Mouse (Mus musculus): ENCODE measurements around the gene Fut2. TPM values are rescaled to one million over a fixed set of nuclear protein-coding genes. Genes with fewer than 3 reads are reported as not detected.
A peak's percentile ranks its signal among the peaks of the same experiment; 100 is the strongest.

Gene Fut2
- polyA plus RNA-seq, 1 experiment, result not detected

- H3K4me1 ChIP-seq (ENCODE audit: control insufficient read depth, insufficient read depth, low read length), result peaks cover 66% of the 10 kb centered on the region
- TF ChIP-seq CTCF (IDR thresholded peaks at IDR 0.05; ENCODE audit: insufficient read depth, low read depth, low read length), result no peak
- TF ChIP-seq POLR2A (IDR thresholded peaks at IDR 0.05; ENCODE audit: insufficient read depth, low read depth, low read length), result no peak
- peak overlapping the region; percentile 100 for H3K27ac ChIP-seq (ENCODE audit: insufficient read depth, low read depth, low read length)
- H3K4me3 ChIP-seq (ENCODE audit: insufficient read depth, low read depth, low read length), result no peak overlapping the region
- WGBS, result 51% methylated on average over 14 of the region's 14 CpGs
Measured at GRCm38 (mm10) chr7:45709677-45710355, 43.6 kb upstream of the Fut2 start.

DNA sequence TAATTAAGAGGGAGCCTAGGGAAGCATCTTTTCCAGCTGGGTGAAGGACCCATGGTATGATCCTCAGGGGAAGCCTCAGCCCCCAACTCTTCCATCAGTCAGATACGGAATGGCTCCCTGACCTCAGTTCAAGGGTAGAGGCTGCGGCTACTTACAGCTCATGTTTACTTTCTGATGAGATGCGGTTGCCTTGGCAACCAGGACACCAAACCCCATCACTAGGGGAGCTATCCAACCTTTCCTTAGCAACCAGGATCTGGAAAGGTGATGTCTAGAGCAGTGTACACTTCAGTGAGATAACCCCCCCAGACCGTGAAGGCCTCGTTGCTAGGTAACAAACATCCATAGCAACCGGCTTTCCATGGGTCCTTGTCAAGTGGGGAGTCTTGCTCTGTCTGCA, 42.8 kb upstream of the Fut2 start:
- 30% methylated on average over 6 of the region's 6 CpGs for WGBS

GRCm38 (mm10) chr7:45708221-45708761, 42.1 kb upstream of the Fut2 start:
- peaks cover 60% of the 10 kb centered on the region for H3K4me1 ChIP-seq (ENCODE audit: control insufficient read depth, insufficient read depth, low read length)
- peak overlapping the region; percentile 100 for H3K27ac ChIP-seq (ENCODE audit: insufficient read depth, low read depth, low read length)
- TF ChIP-seq CTCF (IDR thresholded peaks at IDR 0.05; ENCODE audit: insufficient read depth, low read depth, low read length) (no peak), POLR2A (IDR thresholded peaks at IDR 0.05; ENCODE audit: insufficient read depth, low read depth, low read length) (no peak)
- 52% methylated on average over 13 of the region's 13 CpGs for WGBS
- peak overlapping the region; percentile 26 for H3K4me3 ChIP-seq (ENCODE audit: insufficient read depth, low read depth, low read length)

More for the DNA sequence above, 42.8 kb upstream of the Fut2 start:
- H3K27ac ChIP-seq (ENCODE audit: insufficient read depth, low read depth, low read length), result peak overlapping the region; percentile 100
- H3K4me3 ChIP-seq (ENCODE audit: insufficient read depth, low read depth, low read length), result no peak overlapping the region
- H3K4me1 ChIP-seq (ENCODE audit: control insufficient read depth, insufficient read depth, low read length), result peaks cover 59% of the 10 kb centered on the region
- TF ChIP-seq CTCF (IDR thresholded peaks at IDR 0.05; ENCODE audit: insufficient read depth, low read depth, low read length) (no peak), POLR2A (IDR thresholded peaks at IDR 0.05; ENCODE audit: insufficient read depth, low read depth, low read length) (no peak)

- H3K27ac ChIP-seq (ENCODE audit: insufficient read depth, low read depth, low read length), result peak overlapping the region; percentile 100
- H3K4me3 ChIP-seq (ENCODE audit: insufficient read depth, low read depth, low read length), result peak overlapping the region; percentile 83
- 0% methylated on average over 27 of the region's 27 CpGs for WGBS
- TF ChIP-seq POLR2A (IDR thresholded peaks at IDR 0.05; ENCODE audit: insufficient read depth, low read depth, low read length) (peak; percentile 60; the same call in 1 of the 2 replicates), CTCF (IDR thresholded peaks at IDR 0.05; ENCODE audit: insufficient read depth, low read depth, low read length) (no peak)
- peaks cover 60% of the 10 kb centered on the region for H3K4me1 ChIP-seq (ENCODE audit: control insufficient read depth, insufficient read depth, low read length)
Measured at GRCm38 (mm10) chr7:45707375-45707967, 41.3 kb upstream of the Fut2 start.

DNA sequence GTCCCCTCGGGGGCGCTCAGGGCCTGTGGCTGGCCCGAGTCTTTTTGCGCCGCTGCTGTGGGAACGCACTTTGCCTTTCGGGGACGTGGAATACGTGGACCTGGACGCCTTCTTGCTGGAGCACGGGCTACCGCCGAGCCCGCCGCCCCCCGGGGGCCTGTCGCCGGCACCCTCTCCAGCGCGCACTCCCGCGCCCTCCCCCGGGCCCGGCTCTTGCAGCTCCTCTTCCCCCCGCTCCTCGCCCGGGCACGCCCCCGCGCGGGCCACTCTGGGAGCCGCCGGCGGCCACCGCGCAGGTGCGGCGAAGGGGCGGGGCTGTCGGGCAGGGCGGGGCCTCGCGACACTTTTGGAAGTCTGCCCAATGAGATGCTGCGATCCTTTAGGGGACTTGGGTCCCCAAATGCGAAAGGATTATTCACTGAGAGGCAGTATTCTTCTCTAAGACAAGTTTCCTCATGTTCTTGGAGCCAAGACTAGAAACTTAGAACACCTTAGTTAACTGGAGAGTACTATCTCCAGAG, 40.6 kb upstream of the Fut2 start:
- Histone ChIP-seq H3K27ac (ENCODE audit: insufficient read depth, low read depth, low read length) (peak overlapping the region; percentile 100), H3K4me3 (ENCODE audit: insufficient read depth, low read depth, low read length) (peak overlapping the region; percentile 83), H3K4me1 (ENCODE audit: control insufficient read depth, insufficient read depth, low read length) (peaks cover 56% of the 10 kb centered on the region)
- 2% methylated on average over 43 of the region's 45 CpGs for WGBS
- no peak for TF ChIP-seq CTCF (IDR thresholded peaks at IDR 0.05; ENCODE audit: insufficient read depth, low read depth, low read length)
- peak; percentile 56 for TF ChIP-seq POLR2A (IDR thresholded peaks at IDR 0.05; ENCODE audit: insufficient read depth, low read depth, low read length)

- TF ChIP-seq CTCF (IDR thresholded peaks at IDR 0.05; ENCODE audit: insufficient read depth, low read depth, low read length), result no peak
- TF ChIP-seq POLR2A (IDR thresholded peaks at IDR 0.05; ENCODE audit: insufficient read depth, low read depth, low read length), result 0 out of 2 replicates have a peak, but pooled peaks have one; percentile 32
- H3K4me3 ChIP-seq (ENCODE audit: insufficient read depth, low read depth, low read length), result peak overlapping the region; percentile 83
- peak overlapping the region; percentile 99 for H3K27ac ChIP-seq (ENCODE audit: insufficient read depth, low read depth, low read length)
- WGBS, result under 1% methylated on average over 7 of the region's 7 CpGs
- peaks cover 55% of the 10 kb centered on the region for H3K4me1 ChIP-seq (ENCODE audit: control insufficient read depth, insufficient read depth, low read length)
Measured at GRCm38 (mm10) chr7:45705873-45706281, 39.7 kb upstream of the Fut2 start.

DNA sequence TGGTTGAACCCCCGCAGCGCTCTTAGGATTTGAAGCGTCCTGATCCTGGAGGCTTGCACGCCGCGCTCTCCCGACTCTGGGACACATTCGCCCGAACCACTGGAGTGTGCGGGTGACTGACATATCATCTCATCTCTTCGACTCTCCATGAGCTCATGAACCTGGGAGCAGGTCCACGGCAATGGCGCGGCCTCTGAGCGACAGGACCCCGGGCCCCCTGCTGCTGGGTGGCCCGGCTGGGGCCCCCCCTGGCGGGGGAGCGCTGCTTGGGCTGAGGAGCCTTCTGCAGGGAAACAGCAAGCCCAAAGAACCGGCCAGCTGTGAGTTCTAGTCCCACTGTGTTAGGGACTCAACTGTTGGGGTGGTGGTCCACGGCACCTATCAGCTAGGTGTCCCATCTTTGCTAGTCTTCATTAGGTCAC, 39.3 kb upstream of the Fut2 start:
- TF ChIP-seq CTCF (IDR thresholded peaks at IDR 0.05; ENCODE audit: insufficient read depth, low read depth, low read length) (no peak), POLR2A (IDR thresholded peaks at IDR 0.05; ENCODE audit: insufficient read depth, low read depth, low read length) (0 out of 2 replicates have a peak, but pooled peaks have one; percentile 3)
- H3K4me3 ChIP-seq (ENCODE audit: insufficient read depth, low read depth, low read length), result peak overlapping the region; percentile 83
- WGBS, result under 1% methylated on average over 21 of the region's 21 CpGs
- peak overlapping the region; percentile 99 for H3K27ac ChIP-seq (ENCODE audit: insufficient read depth, low read depth, low read length)
- peaks cover 50% of the 10 kb centered on the region for H3K4me1 ChIP-seq (ENCODE audit: control insufficient read depth, insufficient read depth, low read length)

DNA sequence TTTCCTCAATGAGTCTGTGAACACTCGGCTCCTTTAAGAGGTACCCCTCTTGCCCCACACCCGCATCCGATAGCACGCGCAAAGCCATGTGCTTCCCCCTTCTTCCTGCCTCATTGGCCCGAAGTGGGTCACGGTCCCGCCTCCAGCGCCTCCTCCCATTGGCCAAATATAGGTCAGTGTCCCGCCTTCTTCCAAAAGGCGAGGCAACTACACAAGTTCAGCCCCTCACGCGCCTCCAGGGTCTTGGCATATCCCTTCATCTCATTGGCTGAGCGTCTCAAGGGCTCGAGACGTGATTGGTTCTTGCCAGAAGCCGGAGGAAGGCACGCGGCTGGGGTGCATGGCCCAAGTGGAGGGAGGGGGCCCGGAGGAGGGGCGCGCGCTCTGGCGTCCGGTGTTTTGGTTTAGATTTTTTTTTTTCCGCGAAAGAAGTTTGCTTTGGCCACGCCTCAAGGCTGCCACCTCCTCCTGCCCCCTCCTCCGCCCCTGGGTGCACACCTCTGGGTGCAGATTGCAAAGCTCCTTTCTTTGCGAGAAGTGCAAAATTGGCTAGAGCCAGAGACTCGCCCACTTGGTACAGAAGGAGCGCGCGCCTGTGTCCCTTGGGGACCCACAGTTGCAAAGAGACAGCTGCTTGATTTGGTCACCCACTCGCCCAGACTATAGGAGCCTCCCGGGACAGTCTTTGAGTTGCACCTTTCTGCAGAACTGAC, 38.7 kb upstream of the Fut2 start, which contains the start of gene Dbp:
Dbp (plus strand) TSS at position 359 of the 713 bp plus-strand sequence.
- TF ChIP-seq POLR2A (IDR thresholded peaks at IDR 0.05; ENCODE audit: insufficient read depth, low read depth, low read length), result peak; percentile 41; the same call in 1 of the 2 replicates
- TF ChIP-seq CTCF (IDR thresholded peaks at IDR 0.05; ENCODE audit: insufficient read depth, low read depth, low read length), result no peak
- peak within 1 kb of the TSS; percentile 83 for H3K4me3 ChIP-seq (ENCODE audit: insufficient read depth, low read depth, low read length)
- peaks cover 45% of the 10 kb centered on the region for H3K4me1 ChIP-seq (ENCODE audit: control insufficient read depth, insufficient read depth, low read length)
- H3K27ac ChIP-seq (ENCODE audit: insufficient read depth, low read depth, low read length), result peak within 1 kb of the TSS; percentile 99
- WGBS, result under 1% methylated on average over 36 of the region's 36 CpGs

All from olfactory bulb, adult 2 months (tissue).